Mouse (Mus musculus) heart, adult 2 months (tissue): ENCODE results near the gene Mnat1.
A peak's percentile ranks its signal among the peaks of the same experiment; 100 is the strongest.

Experiments used
- CTCF ChIP-seq: fragments of 200-600 bp; IDR thresholded peaks from 2 replicates; pipeline ENCODE4 v1.8.1; 2022; ENCODE audit warnings: antibody characterized with exemption, mild to moderate bottlenecking, moderate library complexity
- POLR2A ChIP-seq: fragments of 200-500 bp; IDR thresholded peaks from 2 replicates; pipeline ENCODE4 v1.6.1; 2011; ENCODE audit warnings: mild to moderate bottlenecking, low read depth, low read length, control low read depth; ENCODE audit not compliant: insufficient read depth

DNA sequence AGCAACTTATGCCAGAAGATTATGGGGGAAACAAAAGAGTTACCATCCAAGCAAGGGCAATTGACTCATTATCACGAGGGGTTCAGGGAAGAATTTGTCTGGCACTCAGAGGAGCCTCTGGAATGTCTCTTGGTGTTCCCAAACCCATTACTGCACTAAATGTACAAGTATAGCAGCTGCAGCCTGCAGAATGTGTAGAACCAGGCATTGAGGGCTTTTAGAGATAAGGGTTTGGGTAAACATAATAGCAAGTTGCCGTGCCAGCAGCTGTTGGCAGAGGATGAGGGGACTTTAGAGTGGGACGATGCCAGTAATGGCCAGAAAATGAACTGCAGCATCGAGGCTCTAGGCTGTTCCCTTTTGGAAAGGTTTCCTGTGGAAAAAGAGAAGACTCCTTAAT is 36.8 kb downstream of the Mnat1 start:
- TF ChIP-seq CTCF, result peak; percentile 36
- no peak for TF ChIP-seq POLR2A
